Mouse (Mus musculus) spleen, embryonic (tissue): ENCODE results near the gene Chid1.

Source experiments
- CTCF ChIA-PET: fragments of 350-600 bp; sonication (Branson Sonifier 250); formaldehyde crosslinking; loops from one replicate; lab custom pipeline; 2022; lab: Charles Lee

The Chid1 gene

DNA sequence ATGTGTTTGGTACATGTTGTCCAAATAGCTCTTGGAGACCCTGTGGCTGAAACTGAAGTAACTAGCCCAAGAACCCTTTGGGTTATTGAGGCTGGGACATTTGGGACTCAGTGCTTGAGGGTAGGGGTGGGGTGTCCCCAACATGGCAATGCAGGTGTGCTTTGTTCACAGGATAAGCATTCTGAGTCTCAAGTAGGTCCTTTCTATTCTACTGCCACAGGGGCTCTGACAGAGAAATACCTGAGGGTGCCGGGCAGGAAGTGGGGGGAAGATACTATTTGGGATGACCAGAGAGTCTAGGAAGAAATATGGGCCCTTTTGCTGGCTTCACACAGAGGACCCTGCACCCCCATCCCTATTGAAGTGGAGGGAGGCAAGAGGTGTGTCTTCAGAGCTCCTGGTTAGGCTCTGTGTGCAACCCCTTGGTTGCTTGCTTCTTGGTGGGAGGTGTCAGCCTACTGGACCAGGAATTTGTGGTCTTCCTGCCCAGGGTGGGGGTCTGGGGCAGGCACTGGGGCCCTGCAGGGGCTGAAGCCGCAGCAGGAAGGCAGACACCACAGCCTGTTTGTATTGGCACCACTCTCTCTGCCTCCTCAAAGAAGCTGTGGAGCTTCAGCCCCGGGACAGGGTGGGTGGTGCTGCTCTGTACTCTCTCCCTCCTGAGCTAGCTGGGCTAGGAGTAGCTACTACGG lies 61.9 kb downstream of the Chid1 start:
- CTCF ChIA-PET = interaction anchor here (0.5 to 0.6 kb wide), 2 partner anchors 39 to 859 kb away, joined by 3 to 5 read pairs; no protein-coding TSS in a partner anchor

DNA sequence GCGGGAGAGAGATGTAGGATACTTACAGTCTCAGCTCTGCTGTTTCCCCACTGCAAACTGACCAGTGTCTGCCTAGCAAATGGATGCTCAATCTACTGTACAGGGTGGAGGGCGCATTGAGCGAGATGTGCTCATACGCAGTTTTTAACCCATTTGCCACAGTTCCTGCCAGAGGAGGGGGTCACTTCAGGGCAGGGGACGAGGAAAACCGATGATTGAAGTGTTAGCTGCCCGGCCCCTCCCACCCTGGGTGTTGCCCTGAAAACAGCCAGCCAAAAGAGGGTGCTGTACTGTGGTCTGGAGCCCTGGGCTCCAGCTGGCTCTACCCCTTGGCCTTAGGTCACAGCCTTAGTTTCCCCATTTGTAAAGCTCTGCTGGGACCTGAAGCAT lies 62.7 kb downstream of the Chid1 start:
- CTCF ChIA-PET = no interaction called here

DNA sequence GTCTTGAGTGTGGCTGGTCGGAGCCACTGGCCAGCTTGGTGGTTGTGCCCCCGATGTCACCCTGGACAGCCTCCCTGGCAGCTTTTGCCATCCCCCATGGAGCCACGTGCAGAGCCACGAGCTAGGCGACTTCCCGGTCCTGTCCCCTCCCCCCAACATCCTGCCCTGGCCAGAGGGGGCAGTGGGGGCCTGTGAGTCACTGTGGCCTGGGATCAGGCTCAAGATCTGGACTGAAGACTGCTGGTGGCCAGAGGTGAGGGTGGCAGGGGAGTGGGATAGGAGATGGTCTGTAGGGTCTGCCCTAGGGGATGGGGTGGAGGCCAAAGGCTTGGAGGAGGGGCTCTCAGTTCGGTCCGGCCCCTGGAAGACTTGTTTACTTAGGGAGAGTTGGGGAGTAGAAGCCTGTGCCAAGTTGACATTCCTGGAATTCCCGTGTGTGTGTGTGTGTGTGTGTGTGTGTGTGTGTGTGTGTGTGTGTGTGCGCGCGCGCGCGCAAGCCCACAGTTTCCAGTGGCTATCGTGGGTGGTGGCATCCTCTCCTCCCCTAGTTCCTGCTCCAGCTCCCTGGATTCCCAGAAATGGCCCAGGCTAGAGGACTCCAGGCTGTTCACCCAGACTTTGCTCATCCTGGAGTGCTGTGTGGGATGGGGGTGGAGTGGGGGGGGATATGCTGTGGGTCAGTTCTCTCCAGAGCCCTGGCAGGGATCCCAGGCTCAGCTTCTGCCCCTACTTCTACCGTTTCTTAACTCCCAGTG lies 63.3 kb downstream of the Chid1 start:
- CTCF ChIA-PET = interaction anchor here (0.7 kb wide), 1 partner anchor 64 kb away, joined by 3 read pairs; no protein-coding TSS in a partner anchor

DNA sequence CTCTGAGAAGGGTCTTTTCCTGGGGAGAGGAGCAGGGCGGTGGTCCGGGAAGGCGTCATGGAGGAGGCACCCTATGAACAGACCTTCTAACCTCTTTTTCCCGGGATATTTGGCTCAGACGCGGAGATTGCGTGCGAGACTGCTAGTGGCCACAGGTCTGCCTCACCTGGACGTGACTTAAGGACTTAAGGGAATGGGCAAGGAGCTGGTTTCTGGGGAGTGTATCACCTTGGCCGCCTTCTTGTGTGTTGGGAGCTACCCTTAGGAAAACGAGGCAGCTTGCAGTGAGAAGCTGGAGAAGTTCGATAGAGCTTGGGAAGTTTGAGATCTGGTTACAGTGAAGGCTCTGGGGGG lies 63.9 kb downstream of the Chid1 start:
- CTCF ChIA-PET = interaction anchor here (0.7 kb wide), 1 partner anchor 65 kb away, joined by 3 read pairs; no protein-coding TSS in a partner anchor

DNA sequence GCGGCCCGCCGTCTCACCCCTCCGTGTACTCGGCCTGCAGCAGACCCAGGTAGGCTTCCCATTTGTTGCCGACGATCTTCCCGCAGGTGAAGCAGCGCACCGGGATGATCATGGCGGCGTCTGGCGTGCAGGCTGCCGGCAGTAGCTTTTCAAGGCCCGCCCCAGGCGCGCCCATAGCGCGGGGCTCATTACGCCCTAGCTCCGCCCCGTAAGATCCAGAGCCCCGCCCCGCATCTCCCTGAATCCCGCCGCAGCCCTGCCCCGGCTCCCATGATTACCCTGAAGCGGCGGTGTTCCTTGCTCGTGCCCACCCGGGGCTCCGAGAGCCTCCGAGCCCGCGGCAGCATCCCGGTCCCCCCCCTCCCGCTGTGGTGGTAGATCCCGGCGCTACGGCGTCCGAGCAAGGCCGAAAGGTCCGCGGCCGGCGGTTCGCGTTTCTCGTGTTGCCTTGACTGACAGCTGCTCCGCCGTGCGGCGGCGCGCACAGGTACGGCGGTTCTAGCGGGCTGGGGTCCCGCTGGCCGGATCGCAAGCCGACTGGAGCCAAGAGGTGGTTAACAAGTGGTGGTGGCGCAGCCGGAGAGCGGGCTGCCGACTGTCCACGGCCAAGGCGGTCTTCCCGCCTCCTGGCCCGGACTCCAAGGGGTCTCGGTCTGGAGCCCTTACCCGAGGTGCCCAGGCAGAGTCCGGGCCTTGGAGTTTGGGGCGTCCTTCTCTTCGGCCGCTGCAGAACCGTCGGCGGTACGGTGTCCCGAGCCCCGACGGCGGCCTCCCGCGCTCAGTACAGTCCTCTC lies 64.4 kb downstream of the Chid1 start, which contains the start of the genes Polr2l and Tspan4:
Polr2l (minus strand) TSS at position 122 of the 794 bp plus-strand sequence.
Tspan4 (plus strand) TSS at position 230 of the 794 bp plus-strand sequence.
- CTCF ChIA-PET = interaction anchor here (0.7 kb wide), 1 partner anchor 65 kb away, joined by 3 read pairs; no protein-coding TSS in a partner anchor

DNA sequence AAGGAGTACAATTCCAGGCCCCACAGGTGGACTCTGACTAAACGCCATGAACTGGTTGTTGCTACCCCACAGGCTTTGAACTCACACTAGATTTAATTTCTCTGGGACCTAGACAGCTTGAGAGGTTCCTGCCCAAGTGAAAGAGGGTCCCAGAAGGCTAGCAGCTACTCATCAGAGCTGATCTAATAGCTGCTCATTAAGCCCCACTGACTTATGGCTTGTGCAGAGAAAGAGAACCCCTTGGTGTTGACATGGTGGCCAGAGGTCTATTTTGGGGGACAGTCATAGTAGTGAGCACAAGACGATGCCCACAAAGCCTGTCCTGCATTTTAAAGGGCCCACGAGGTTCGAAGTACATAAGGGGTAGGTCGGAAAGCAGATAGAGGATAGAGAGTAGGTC lies 65.5 kb downstream of the Chid1 start:
- CTCF ChIA-PET = interaction anchor here (0.6 kb wide), 1 partner anchor 1975 kb away, joined by 3 read pairs; no protein-coding TSS in a partner anchor

DNA sequence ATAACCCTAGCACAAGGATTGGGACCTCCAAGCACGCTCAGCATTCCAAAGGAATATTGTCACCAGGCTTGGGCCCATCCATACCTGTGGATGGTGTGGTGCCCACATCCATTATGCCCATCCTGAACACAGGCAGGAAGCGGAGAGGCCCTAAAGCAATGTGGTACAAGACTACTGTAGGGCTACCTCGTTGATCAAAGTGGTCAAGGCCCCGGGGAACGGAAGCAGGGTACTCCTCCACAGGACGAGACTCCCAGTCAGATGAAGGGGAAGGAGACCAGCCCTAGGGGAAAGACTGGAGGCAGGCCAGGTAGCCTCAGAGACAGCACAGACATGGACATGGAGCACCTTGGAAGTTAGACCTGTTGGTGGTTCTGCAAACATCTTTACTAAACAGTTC lies 66.9 kb downstream of the Chid1 start:
- CTCF ChIA-PET = no interaction called here

DNA sequence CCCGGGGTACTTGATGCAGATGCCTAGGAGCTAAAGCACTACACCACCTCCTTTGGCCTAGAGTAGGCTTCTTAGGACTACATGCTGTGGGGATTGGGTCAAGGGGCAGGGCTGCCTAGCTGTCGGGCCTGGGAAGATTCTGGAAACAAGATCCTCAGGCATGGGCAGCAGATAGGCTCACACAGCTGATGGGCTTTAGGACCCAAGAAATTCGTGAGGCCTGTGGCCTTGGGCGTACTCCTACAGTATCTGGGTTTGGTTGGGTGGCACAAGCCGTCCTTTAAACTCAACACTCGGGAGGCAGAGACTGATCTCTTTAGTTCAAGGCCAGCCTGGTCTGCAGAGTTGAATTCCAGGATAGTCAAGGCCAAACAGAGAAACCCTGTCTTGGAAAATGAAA lies 67.4 kb downstream of the Chid1 start:
- CTCF ChIA-PET = no interaction called here

DNA sequence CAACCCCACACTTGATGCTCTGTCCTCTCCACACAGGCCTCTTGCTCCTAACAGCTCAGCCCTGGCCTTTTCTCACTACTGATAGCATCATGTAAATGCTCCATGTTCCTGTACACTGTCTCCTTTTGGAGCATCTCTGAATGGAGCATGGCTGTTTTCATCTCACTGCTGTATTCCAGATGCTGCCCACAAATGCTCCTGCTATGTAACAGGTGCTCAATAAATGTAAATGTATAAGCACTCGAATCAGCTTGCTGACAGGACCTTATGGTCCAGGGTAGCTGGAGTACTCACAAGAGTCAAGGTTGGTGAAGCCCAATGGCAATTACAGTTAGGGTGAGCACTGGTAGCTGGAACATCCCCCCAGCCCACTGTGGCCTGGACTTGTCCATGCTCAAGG lies 68.4 kb downstream of the Chid1 start:
- CTCF ChIA-PET = interaction anchor here (1.1 kb wide), 1 partner anchor 10 kb away, joined by 6 read pairs; no protein-coding TSS in a partner anchor

DNA sequence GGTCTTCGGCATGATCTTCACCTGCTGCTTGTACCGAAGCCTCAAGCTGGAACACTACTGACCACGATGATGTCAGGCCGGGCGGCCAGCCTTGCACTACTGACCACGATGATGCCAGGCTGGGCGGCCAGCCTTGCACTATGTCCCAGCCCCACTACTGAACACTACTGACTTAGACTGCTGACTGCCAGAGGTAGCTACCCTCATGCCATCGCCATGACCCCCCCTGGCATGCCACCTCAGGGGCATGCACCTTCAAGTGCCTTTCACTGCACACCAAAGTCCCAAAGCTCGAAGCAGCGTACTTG lies 69.1 kb downstream of the Chid1 start:
- CTCF ChIA-PET = no interaction called here

DNA sequence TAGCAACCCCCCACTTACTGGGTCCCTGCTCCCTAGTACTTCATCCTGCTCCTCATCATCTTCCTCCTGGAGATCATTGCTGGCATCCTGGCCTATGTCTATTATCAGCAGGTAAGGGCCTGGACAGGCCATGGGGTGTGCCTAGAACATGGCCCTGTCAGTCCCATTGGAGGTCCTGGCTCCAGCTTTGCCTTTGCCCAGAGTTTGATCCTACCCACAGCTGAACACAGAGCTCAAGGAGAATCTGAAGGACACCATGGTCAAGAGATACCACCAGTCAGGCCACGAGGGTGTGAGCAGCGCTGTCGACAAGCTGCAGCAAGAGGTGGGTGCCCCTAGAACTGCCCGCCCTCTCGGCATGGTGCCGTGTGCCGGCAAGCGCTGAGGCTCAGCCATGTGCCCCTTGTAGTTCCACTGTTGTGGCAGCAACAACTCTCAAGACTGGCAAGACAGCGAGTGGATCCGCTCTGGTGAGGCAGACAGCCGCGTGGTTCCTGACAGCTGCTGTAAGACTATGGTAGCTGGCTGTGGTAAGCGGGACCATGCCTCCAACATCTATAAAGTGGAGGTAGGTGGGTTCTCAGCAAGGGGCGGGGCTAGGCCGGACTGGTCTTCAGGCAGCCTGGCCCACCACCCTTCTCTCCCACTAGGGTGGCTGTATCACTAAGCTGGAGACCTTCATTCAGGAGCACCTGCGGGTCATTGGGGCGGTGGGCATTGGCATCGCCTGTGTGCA lies 69.6 kb downstream of the Chid1 start:
- CTCF ChIA-PET = interaction anchor here (0.5 kb wide), 1 partner anchor 20 kb away, joined by 3 read pairs; no protein-coding TSS in a partner anchor

DNA sequence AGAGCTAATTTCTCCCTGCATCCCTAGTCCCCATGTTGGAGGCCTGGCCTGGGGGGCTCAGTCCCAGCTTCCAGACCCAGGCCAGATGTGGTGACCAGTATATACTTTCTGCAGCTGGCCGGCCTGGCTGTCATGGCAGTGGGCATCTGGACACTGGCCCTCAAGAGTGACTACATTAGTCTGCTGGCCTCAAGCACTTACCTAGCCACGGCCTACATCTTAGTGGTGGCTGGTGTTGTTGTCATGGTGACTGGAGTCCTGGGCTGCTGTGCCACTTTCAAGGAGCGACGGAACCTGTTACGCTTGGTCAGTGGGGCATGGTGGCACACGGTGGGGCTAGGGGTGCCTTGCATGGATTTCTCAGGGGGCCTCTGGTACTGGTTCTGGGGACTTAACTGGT lies 70.3 kb downstream of the Chid1 start:
- CTCF ChIA-PET = interaction anchor here (0.5 kb wide), 1 partner anchor 19 kb away, joined by 3 read pairs; no protein-coding TSS in a partner anchor

DNA sequence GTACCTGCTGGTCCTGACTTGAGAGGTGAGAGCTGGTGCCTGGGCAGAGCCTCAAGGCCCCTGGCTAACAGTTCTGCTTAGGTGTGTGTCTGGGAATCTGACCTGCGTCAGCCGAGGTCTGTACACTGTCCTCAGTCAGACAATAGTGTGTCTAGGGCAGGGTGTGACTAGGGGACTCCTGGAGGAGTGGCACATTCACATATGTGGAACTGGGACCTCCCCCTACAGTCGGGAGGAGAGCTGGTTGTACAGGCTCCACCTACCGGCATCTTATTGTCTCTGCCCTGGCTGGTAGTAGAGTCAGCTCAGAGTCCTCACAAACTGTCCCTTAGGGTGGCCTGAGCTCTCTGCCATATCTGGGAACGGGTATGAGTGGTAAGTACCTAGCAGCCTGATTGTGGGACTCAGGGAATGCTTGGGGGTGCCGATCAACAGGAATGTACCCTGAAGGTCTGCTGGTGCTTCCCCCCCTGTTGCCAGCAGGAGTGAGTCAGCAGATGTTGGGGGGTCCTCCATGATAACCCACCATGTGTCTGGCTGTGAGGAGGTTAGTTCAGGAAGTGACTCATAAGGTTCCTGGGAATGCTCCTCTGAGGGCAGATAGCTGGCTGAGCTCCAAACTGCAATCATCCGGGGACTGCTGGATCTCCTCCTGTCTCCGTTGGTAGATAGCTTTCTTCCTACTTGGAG lies 71.0 kb downstream of the Chid1 start:
- CTCF ChIA-PET = interaction anchor here (0.5 to 1.0 kb wide), 2 partner anchors 9 to 1350 kb away, joined by 3 to 11 read pairs; no protein-coding TSS in a partner anchor

DNA sequence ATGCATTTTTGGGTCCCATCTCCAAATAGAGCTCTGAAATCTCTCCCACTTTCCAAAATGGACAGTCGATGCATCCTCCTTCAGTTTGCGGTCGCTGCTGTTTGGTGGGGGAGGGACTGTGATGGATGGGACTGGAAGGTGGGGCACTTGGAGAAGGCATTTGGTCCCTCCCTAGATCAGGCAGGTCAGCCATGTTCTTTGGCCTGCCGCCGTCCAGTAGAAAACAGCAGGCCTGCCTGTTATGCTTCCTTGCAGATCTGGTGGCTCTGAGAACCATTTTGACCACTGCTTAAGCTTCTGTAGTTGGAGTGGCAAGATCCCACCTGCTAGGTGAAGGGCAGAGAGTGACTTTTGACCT lies 71.5 kb downstream of the Chid1 start:
- CTCF ChIA-PET = interaction anchor here (1.0 kb wide), 1 partner anchor 9 kb away, joined by 3 read pairs; no protein-coding TSS in a partner anchor

DNA sequence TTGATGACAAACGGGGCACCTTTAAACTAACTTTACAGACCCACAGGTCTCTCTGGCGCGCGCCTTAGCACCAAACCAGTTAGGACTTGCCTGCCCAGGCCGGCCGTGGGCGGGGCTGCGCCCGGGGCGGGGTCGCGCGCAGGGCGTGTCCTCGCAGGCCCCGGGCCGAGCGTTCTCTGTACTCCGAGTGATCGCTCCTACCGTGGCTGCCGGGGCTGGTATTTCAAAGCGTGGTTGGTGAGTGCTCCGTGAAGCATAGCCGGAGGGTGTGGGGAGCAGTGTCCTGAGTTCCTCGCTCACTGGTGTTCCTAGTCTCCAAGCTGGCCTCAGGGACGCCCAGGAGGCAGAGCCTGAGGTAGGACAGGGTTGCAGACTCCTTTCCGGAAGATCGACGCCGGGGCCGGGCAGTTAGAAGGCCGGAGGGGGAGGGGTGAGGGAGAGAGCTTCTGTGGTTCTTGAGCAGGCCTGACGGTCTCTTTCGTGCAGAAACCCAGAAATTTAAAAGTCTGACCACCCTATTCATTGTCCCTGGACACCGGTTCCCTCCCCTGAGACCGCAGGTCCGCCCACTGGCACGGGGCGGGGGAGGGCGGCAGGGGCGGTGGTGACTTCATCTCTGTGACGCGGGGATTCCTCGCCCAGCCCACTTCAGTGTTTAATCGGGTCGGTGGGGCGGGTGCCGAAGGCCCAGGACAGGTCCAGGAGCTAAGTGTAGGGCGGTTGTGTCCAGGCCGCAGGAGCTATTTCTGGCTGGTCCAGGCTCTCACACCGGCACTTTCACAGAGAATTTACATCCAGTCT lies 72.2 kb downstream of the Chid1 start, which contains the start of gene Cd151:
Cd151 (plus strand) TSS at position 163 of the 801 bp plus-strand sequence.
- CTCF ChIA-PET = interaction anchor here (0.6 to 1.0 kb wide), 2 partner anchors 8 to 17 kb away, joined by 3 read pairs; no protein-coding TSS in a partner anchor

DNA sequence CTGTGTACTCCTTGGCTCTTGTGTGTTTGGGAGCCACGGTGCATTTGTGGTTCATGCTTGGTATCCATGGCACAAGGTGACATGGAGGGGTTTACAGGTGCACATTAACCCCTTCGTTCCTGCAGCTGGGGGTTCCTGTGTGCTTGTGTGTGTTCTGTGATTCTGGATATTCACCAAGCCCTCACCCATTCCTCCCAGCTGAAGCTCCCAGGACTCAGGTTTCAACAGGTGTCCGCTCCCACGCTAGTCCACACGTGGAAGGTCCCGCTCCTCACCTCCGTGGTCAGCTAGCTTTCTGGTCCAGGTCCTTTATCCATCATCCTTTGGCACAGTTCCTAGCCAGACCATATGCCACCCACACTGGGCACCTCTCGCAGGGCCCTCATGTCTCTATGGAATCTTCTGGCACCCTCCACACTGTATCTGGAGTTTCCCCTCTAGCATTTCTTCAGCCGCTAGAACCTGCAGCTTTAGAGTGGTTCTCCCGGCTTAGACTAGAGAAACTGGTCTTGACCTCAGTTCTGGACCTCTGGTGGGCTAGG lies 73.0 kb downstream of the Chid1 start:
- CTCF ChIA-PET = interaction anchor here (0.6 kb wide), 1 partner anchor 16 kb away, joined by 3 read pairs; no protein-coding TSS in a partner anchor

DNA sequence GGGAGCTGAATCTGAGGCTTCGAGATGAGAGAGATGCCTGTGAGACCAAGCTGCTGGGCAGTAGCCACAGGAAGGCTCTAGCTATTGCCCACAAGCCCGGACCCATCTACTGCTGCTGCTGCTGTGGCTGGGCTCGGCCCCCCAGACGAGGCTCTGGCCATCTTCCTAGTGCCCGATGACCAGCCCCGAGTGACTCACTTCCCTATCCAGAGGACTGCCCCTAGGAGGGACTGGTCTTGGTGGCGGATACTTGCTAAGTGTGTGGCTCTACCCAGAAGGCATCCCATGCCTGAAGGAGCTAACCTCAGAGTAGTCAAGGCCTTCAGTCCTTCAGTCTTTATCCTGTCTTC lies 73.6 kb downstream of the Chid1 start:
- CTCF ChIA-PET = interaction anchor here (0.6 kb wide), 1 partner anchor 8 kb away, joined by 3 read pairs; no protein-coding TSS in a partner anchor

DNA sequence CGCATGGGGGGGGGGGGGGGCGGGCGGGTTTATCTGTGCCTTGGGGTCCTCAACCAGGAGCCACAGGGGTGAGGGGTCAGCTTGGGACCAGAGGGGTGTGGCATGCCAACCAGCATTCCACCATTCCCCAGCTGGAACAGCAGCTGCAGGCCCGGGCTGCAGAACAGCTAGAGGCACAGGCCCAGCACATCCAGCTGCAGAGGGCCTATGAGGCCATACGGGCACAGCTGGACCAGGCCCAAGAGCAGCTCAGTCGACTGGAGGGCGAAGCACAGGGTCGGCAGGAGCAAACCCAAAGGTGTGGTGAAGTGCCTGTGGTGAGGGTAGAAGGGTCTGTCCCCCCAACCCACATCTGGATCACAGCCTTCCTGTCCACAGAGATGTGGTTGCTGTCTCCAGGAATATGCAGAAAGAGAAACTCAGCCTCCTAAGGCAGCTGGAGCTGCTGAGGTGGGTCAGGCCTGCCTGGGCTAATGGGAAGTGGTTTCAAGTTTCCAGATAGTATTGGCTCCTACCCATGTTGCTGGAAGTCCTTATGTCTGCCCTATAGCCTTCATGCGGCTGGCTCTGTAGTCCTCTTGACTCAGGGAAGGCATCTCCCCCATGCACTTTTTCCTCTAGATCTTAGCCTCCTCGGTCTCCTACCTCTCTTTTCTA lies 74.1 kb downstream of the Chid1 start:
- CTCF ChIA-PET = interaction anchor here (0.6 kb wide), 1 partner anchor 8 kb away, joined by 3 read pairs; no protein-coding TSS in a partner anchor
